Mouse (Mus musculus) left cerebral cortex, adult 2 months (tissue): Measurements from ENCODE around the gene Tcf3. TPM values are rescaled to one million over a fixed set of nuclear protein-coding genes. Genes with fewer than 3 reads are reported as not detected.

Experiments used
- DNase-seq, 2 experiments: peaks; one replicate each; pipeline ENCODE4 v3.0.0; 2021 to 2022; ENCODE audit warnings: low spot score in 2 of 2, mixed read lengths in 1 of 2; ENCODE audit errors: extremely low spot score in 1 of 2
- H3K27ac ChIP-seq: fragments of 200-600 bp; 2 replicates; pipeline ENCODE4 v1.8.1; 2022
- H3K4me3 ChIP-seq: fragments of 200-600 bp; 2 replicates; pipeline ENCODE4 v1.8.1; 2022
- CTCF ChIP-seq: fragments of 200-600 bp; IDR thresholded peaks from 2 replicates; pipeline ENCODE4 v1.8.1; 2022; ENCODE audit warnings: antibody characterized with exemption, mild to moderate bottlenecking, moderate library complexity
- intact Hi-C: fragments of 180-260 bp; cut with DNase I; formaldehyde crosslinking; loops from one replicate; pipeline ENCODE4 v1.15.1; 2025
- long read RNA-seq, 2 experiments: library from polyadenylated mRNA; stranded (forward); transcript quantifications; one replicate each; pipeline ENCODE4 v2.0.0; 2021; ENCODE audit warnings: borderline mapping rate in 2 of 2
- total RNA-seq, 2 experiments: library from RNA; stranded (reverse); gene quantifications; 2 replicates each; pipeline ENCODE4 v1.2.3; 2021

Gene Tcf3
- 10 to 100 TPM; 28.9 to 30.1 TPM for total RNA-seq
- long read RNA-seq, experiment 1, transcript Tcf3-207 (19 exons, 2,920 nt) = minor isoform, 9 of 86 reads
- long read RNA-seq, experiment 1, transcript Tcf3-210 (19 exons, 2,839 nt) = minor isoform, 7 of 86 reads
- long read RNA-seq, experiment 1, transcript Tcf3-209 (19 exons, 2,950 nt) = major isoform, 19 of 86 reads
- long read RNA-seq, experiment 1, transcript Tcf3-202 (19 exons, 2,829 nt) = minor isoform, 14 of 86 reads
- long read RNA-seq, experiment 1, partial matches to known transcripts = 5 of 86 reads
- long read RNA-seq, experiment 1, other reads (novel, unspliced or antisense) = 17 of 86 reads
- long read RNA-seq, experiment 2, transcript Tcf3-202 (19 exons, 2,829 nt) = major isoform, 11 of 70 reads
- long read RNA-seq, experiment 2, transcript Tcf3-210 (19 exons, 2,839 nt) = minor isoform, 7 of 70 reads
- long read RNA-seq, experiment 2, transcript Tcf3-208 (19 exons, 2,946 nt) = minor isoform, 6 of 70 reads
- long read RNA-seq, experiment 2, transcript Tcf3-209 (19 exons, 2,950 nt) = minor isoform, 7 of 70 reads
- long read RNA-seq, experiment 2, partial matches to known transcripts = 10 of 70 reads
- long read RNA-seq, experiment 2, other reads (novel, unspliced or antisense) = 23 of 70 reads

DNA sequence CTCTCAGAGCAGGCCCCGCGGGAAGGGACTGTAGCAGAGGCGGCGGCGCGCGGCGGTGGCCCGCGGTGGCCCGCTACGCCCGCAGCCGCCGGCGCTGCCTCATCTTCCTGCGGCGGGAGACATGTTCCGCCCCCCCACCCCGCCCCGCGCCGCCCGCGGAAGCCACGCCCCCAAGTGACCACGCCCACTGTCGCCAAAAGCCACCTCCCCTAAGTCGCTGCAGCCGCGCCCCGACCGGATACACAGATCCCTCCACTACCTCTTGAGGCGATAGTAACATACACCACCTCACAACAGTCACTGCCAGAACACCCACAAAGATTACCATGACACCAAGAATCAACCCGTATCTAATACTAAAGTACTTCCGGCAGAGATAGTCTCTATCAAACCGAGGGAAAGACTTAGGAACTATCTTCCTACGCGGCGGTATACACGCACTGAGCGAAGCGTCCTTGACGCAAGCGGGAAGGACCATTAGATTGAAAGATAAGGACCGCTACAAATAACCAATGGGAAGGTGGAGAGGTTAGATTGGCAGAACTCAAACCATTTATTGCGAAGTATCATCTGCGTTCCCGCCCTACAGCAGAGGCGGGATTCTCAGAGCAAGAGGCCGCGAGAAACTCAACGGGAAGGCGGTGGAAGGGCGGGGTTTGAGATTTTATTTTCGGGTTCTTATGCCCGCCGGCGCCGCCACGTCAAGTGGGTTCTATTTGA is at the start of gene Tcf3:
TSS of gene Tcf3 (minus strand) at position 135 of the 720 bp plus-strand sequence.
- DNase-seq = peak; percentile 91 to 93
- intact Hi-C loops = loop anchor here (1.0 kb wide), 1 partner anchor 27 kb away; the partner anchor contains the start of gene Uqcr11
- Histone ChIP-seq H3K27ac (peak within 1 kb of the TSS; percentile 100), H3K4me3 (peak within 1 kb of the TSS; percentile 99)
- TF ChIP-seq CTCF = no peak; the same call in none of the 2 replicates

DNA sequence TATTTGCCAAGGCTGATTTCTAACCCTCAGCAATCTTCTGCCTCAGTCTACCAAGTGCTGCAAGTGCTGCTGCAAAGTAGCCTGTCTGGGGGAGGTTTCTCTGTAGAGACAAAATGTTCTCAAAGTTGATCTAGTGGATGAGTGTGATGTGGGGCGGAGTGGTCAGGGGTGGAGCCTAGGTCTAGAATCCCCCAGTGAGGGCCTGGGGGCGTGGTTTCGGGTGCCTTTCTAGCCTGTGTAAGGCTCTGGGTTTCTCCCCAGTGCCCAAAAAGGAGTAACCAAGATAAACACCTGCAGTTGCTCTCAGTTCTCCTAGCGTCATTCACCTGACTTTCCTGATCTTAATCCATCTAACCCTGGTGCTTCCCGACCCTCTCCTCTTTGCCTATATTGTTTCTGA is 47.6 kb upstream of the Tcf3 start:
- Histone ChIP-seq H3K4me3 (no peak overlapping the region), H3K27ac (no peak overlapping the region)
- no peak for DNase-seq
- intact Hi-C loops = no loop called here
- TF ChIP-seq CTCF = no peak

DNA sequence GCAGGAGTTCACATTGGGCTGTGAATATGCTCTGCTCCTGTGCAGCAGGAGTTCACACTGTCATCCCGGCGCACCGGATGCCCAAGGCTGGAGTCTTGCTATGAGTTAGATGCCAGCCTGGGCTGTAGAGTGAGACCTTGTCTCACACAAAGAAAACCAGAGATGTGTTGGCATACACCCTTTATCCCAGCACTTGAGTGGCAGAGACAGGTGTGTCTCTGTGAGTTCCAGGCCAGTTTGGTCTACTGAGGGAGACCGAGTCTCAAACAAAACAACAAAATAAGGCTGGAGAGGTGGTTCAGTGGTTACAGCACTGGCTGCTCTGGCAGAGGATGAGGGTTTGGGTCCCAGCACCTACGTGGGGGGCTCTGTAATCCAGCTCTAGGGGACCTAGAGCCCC is 45.1 kb upstream of the Tcf3 start:
- TF ChIP-seq CTCF = no peak
- DNase-seq = no peak
- no peak overlapping the region for H3K27ac ChIP-seq

DNA sequence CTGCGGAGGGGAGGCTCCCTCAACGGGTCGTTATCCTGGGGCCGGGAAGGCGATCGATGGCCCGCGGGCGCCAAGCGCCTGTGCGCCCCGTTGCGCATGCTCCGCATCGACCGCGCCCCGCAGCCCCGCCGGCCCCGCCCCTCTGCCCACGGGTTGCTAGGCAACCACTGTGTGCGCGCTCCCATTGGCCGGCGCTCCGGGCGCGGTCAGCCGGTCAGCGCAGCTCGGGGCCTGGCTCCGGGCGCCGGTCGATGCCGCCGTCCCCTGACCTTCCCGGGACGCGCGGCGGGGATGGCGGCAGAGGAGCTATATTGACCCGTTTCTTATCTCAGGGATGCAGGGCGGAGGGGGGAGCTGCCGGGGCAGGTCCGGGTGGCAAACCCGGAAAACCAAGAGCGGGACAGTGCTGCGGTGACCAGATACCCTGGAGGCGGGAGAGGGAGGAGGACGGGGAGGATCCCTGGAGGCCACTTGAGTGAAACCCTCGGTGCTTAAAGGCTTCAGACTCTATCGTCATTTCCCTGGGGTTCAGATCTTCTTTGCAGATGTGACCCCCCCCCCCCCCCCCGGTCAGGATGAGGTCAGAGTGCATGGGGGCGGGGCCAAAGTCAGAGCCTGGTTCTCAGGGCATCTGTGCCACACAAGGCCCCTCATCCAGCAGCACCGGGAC is 42.0 kb upstream of the Tcf3 start:
- DNase-seq = peak; percentile 90
- peak overlapping the region; percentile 85 for H3K27ac ChIP-seq
- TF ChIP-seq CTCF = no peak

More for the DNA sequence above, 45.1 kb upstream of the Tcf3 start:
- H3K4me3 ChIP-seq = no peak overlapping the region
- intact Hi-C loops = no loop called here

DNA sequence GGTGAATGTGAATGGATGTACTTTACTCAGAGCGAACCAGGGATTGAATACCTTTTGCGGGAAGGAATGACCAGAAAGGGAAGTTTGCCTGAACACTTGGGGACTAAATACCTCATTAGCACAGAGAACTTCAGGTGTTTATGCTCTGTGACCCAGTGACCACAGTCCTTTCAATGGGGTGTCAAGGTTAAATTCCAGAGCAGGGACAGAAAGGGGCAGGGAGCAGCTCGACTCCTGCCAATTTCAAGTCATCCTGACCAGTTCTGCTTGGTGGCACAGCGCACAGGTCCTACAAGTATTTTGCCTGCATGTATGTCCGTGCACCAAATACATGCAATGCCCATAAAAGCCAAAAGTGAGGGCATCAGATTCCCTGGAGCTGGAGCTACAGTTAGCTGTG is 31.6 kb upstream of the Tcf3 start:
- TF ChIP-seq CTCF = no peak
- Histone ChIP-seq H3K27ac (no peak overlapping the region), H3K4me3 (no peak overlapping the region)
- intact Hi-C loops = no loop called here
- DNase-seq = no peak

More for the DNA sequence above, 42.0 kb upstream of the Tcf3 start:
- intact Hi-C loops = no loop called here
- H3K4me3 ChIP-seq = peak overlapping the region; percentile 60

DNA sequence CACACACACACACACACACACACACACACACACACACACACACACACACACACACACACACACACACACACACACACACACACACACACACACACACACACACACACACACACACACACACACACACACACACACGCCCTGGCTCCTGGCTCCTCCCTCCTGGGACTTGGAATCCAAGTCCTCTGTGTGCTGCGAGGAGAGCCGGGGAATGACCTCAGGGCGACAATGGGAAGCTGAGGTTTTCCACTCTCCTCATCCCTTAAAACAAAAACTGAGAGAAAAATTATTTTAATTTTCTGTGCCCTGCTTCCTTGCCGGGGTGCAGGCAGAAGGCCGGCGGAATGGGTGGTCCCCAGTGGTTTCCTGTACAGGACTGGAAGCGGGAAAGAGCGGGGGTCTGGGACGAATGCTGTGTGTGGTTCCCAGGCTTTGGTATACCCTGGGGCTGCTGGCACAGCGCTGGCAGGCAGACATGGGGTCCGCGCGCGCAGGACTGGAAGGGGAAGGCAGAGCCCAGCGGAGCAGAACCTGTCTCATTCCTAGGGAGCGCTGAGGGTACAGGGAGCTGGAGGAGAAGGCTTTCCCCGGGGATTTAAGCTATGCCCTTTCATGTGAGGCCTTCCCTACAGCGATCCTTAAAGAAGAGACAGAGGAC is 31.1 kb upstream of the Tcf3 start:
- intact Hi-C loops = no loop called here
- DNase-seq = no peak
- no peak for TF ChIP-seq CTCF

DNA sequence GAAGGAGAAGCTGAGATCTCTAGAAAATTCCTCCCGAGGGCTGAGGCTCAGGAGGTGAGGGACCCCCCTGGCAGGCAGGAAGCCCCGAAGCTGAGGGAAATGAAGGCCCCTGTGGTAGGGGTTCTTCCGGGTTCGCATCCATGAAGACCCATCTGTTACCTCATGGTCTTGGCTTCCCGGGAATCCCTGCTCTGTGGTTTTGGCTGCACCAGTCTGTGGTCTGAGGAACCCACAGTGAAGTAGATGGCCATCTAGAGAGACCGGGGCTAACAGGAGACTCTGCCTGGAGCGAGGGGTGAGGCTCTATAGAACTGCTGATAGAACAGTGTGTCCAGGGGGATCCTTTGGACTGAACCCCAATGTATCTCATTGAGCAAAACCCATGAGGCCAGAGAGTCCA is 27.9 kb upstream of the Tcf3 start:
- no peak for TF ChIP-seq CTCF
- intact Hi-C loops = no loop called here

More for the DNA sequence above, 31.1 kb upstream of the Tcf3 start:
- Histone ChIP-seq H3K27ac (no peak overlapping the region), H3K4me3 (no peak overlapping the region)

DNA sequence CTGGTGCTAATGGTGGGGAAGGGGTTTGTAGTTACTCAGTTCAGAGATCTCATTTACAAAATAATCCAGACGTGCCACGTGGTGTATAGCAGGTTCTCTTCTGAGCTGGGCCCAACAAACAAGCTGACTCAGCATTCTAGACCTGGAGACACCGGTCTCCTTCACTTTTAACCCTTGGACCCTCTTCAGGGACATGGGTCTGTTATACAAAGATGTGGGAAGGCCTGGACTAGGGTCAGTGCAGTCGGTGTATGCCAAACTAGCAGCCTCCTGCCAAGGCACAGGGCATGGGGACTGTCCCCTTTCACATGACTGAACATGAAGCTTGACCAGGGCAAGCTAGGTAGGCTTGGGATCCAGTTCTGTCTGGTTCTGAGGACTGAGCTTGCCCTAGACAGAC is 26.9 kb upstream of the Tcf3 start:
- no peak for DNase-seq
- Histone ChIP-seq H3K4me3 (no peak overlapping the region), H3K27ac (no peak overlapping the region)
- TF ChIP-seq CTCF = no peak
- intact Hi-C loops = no loop called here

More for the DNA sequence above, 27.9 kb upstream of the Tcf3 start:
- H3K27ac ChIP-seq = no peak overlapping the region
- no peak overlapping the region for H3K4me3 ChIP-seq
- DNase-seq = no peak

DNA sequence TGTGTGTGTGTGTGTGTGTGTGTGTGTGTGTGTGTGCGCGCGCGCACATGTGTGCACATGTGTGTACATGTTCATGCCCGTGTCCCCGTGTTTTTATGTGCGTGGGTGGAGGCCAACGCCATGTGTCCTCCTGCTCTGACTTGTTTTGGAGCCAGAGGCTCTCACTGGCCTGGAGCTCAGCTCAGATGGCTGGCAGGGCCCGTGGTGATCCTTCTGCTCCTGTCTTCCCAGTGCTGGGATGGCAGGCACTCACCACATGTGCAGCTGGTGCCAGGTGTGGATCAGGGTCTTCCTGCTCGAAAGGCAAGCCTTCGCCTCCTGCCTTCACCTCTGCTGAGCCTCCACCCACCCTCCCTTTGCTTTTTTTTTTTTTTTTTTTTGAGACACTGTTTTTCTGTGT is 26.2 kb upstream of the Tcf3 start:
- intact Hi-C loops = no loop called here
- no peak overlapping the region for H3K4me3 ChIP-seq
- no peak for DNase-seq
- TF ChIP-seq CTCF = no peak
- no peak overlapping the region for H3K27ac ChIP-seq

DNA sequence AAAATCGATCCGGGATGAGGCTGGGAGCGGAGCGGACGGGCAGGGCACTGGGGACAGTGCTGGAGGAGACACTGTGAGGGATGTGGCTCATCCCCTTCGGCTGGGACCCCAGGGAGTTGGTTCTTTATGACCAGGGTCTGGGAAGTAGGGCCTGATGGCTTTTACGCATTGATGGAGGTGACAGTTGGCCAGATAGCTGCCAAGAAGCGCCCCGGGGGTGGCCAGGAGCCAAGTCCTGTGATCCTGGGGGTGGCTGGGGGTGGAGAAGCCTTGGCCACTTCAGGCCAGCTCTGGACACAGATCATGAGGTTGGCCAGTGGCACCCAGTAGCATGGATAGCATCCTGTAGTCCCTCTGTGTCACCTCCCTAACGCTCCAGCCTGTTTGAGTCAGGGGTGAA is 25.8 kb upstream of the Tcf3 start:
- H3K27ac ChIP-seq = no peak overlapping the region
- intact Hi-C loops = no loop called here

DNA sequence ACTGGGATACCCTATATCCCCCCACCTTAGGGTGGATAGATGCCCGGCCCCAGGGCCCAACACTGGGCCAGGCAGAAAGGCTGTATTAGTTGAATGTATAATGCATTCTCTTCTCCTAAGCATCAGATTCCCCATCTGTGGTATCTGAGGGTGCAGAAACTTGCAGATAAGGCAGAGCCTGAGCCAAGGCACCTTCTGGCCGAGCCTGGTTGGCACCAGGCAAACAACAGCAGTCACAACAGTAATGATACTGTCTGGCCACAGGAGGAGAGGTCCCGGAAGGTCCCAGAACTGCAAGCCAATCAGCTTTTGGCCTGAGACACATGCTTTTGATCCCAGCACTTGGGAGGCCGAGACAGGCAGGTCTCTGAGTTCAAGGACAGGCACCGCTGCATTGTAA is 22.2 kb upstream of the Tcf3 start:
- no peak for DNase-seq
- no peak overlapping the region for H3K27ac ChIP-seq
- no peak overlapping the region for H3K4me3 ChIP-seq
- intact Hi-C loops = no loop called here
- TF ChIP-seq CTCF = no peak

More for the DNA sequence above, 25.8 kb upstream of the Tcf3 start:
- no peak for TF ChIP-seq CTCF
- DNase-seq = no peak
- H3K4me3 ChIP-seq = no peak overlapping the region
